Mouse (Mus musculus): ENCODE data around the gene Asic2. TPM values are rescaled to one million over a fixed set of nuclear protein-coding genes. Genes with fewer than 3 reads are reported as not detected.

Gene Asic2
- polyA plus RNA-seq, 1 experiment from 2014 or later: 0.35 TPM

DNA sequence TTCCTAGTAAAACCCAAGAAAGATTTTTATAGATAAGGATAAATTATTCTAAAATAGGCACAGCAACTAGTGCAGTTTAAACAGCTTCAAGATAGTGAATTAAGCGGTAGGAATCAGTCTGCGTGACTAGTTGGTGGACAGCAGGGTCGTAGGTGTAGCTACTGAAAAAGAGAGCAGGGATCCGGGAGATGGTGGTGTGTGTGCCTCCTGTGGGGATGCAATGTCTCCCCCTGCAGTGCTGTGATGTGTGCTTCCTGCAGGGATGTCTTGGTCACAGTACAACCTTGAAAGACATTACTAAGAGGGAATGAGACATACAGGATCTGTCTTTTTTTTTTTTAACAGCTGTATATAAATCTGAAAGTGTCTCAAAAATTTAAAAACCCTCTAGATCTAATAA, 456.9 kb downstream of the Asic2 start:
- H3K27me3 ChIP-seq: no peaks in the 10 kb centered on the region
- no peak overlapping the region for H3K4me3 ChIP-seq (replicated peaks)
- no peak overlapping the region for H3K4me2 ChIP-seq (replicated peaks)
- ATAC-seq (ENCODE audit: insufficient number of reproducible peaks, low FRiP score, low TSS enrichment, low read depth): no peak
- 54% methylated on average over 4 of the region's 4 CpGs for WGBS
- no peak overlapping the region for H3K27ac ChIP-seq (replicated peaks)
- H3K9me3 ChIP-seq (replicated peaks): no peaks in the 10 kb centered on the region
- H3K4me1 ChIP-seq: peaks cover 12% of the 10 kb centered on the region
- H3K9ac ChIP-seq: no peak overlapping the region
- H3K36me3 ChIP-seq: no peaks in the 10 kb centered on the region

GRCm38 (mm10) chr11:81508385-81509233, 459.6 kb downstream of the Asic2 start:
- H3K9me3 ChIP-seq (replicated peaks): no peaks in the 10 kb centered on the region
- no peaks in the 10 kb centered on the region for H3K27me3 ChIP-seq
- H3K9ac ChIP-seq: no peak overlapping the region
- no peaks in the 10 kb centered on the region for H3K36me3 ChIP-seq
- 20% methylated on average over 8 of the region's 8 CpGs for WGBS
- H3K27ac ChIP-seq (replicated peaks): no peak overlapping the region
- H3K4me1 ChIP-seq: peaks cover 5% of the 10 kb centered on the region
- no peak for ATAC-seq (ENCODE audit: insufficient number of reproducible peaks, low FRiP score, low TSS enrichment, low read depth)
- H3K4me3 ChIP-seq (replicated peaks): no peak overlapping the region
- no peak overlapping the region for H3K4me2 ChIP-seq (replicated peaks)

GRCm38 (mm10) chr11:81504791-81505430, 463.3 kb downstream of the Asic2 start:
- Histone ChIP-seq H3K27ac (replicated peaks) (no peak overlapping the region), H3K4me1 (peaks cover 5% of the 10 kb centered on the region), H3K36me3 (no peaks in the 10 kb centered on the region), H3K9ac (no peak overlapping the region), H3K27me3 (no peaks in the 10 kb centered on the region), H3K9me3 (replicated peaks) (no peaks in the 10 kb centered on the region), H3K4me2 (replicated peaks) (no peak overlapping the region), H3K4me3 (replicated peaks) (no peak overlapping the region)
- no peak for ATAC-seq (ENCODE audit: insufficient number of reproducible peaks, low FRiP score, low TSS enrichment, low read depth)
- 74% methylated on average over 8 of the region's 8 CpGs for WGBS

- no peaks in the 10 kb centered on the region for H3K27me3 ChIP-seq
- no peaks in the 10 kb centered on the region for H3K9me3 ChIP-seq (replicated peaks)
- H3K4me3 ChIP-seq (replicated peaks): no peak overlapping the region
- H3K4me1 ChIP-seq: 0 out of 2 replicates have a peak, but pooled peaks cover 9% of the 10 kb centered on the region
- H3K27ac ChIP-seq (replicated peaks): no peak overlapping the region
- ATAC-seq (ENCODE audit: insufficient number of reproducible peaks, low FRiP score, low TSS enrichment, low read depth): no peak
- 28% methylated on average over 14 of the region's 14 CpGs for WGBS
- H3K4me2 ChIP-seq (replicated peaks): no peak overlapping the region
- no peaks in the 10 kb centered on the region for H3K36me3 ChIP-seq
- no peak overlapping the region for H3K9ac ChIP-seq
Observed at GRCm38 (mm10) chr11:81501473-81502246, 466.6 kb downstream of the Asic2 start.

GRCm38 (mm10) chr11:81498990-81499389, 469.3 kb downstream of the Asic2 start:
- Histone ChIP-seq H3K9me3 (replicated peaks) (no peaks in the 10 kb centered on the region), H3K27ac (replicated peaks) (no peak overlapping the region), H3K4me3 (replicated peaks) (no peak overlapping the region), H3K9ac (no peak overlapping the region), H3K4me2 (replicated peaks) (no peak overlapping the region), H3K36me3 (no peaks in the 10 kb centered on the region), H3K4me1 (0 out of 2 replicates have a peak, but pooled peaks cover 9% of the 10 kb centered on the region), H3K27me3 (no peaks in the 10 kb centered on the region)
- 46% methylated on average over 1 of the region's 1 CpGs for WGBS
- ATAC-seq (ENCODE audit: insufficient number of reproducible peaks, low FRiP score, low TSS enrichment, low read depth): no peak; the same call in 1 of the 2 replicates

GRCm38 (mm10) chr11:81497652-81498391, 470.4 kb downstream of the Asic2 start:
- Histone ChIP-seq H3K4me2 (replicated peaks) (no peak overlapping the region), H3K4me1 (0 out of 2 replicates have a peak, but pooled peaks cover 9% of the 10 kb centered on the region), H3K4me3 (replicated peaks) (no peak overlapping the region), H3K27me3 (no peaks in the 10 kb centered on the region), H3K27ac (replicated peaks) (no peak overlapping the region), H3K36me3 (no peaks in the 10 kb centered on the region), H3K9me3 (replicated peaks) (no peaks in the 10 kb centered on the region), H3K9ac (no peak overlapping the region)
- ATAC-seq (ENCODE audit: insufficient number of reproducible peaks, low FRiP score, low TSS enrichment, low read depth): no peak
- WGBS: 41% methylated on average over 9 of the region's 9 CpGs

- Histone ChIP-seq H3K9ac (no peak overlapping the region), H3K9me3 (replicated peaks) (no peaks in the 10 kb centered on the region), H3K27ac (replicated peaks) (no peak overlapping the region), H3K27me3 (no peaks in the 10 kb centered on the region), H3K4me2 (replicated peaks) (no peak overlapping the region), H3K36me3 (no peaks in the 10 kb centered on the region), H3K4me3 (replicated peaks) (no peak overlapping the region), H3K4me1 (0 out of 2 replicates have a peak, but pooled peaks cover 9% of the 10 kb centered on the region)
- WGBS: 27% methylated on average over 1 of the region's 1 CpGs
- ATAC-seq (ENCODE audit: insufficient number of reproducible peaks, low FRiP score, low TSS enrichment, low read depth): no peak
Observed at GRCm38 (mm10) chr11:81496446-81496845, 471.8 kb downstream of the Asic2 start.

GRCm38 (mm10) chr11:81492351-81492750, 475.9 kb downstream of the Asic2 start:
- Histone ChIP-seq H3K9me3 (replicated peaks) (no peaks in the 10 kb centered on the region), H3K27me3 (no peaks in the 10 kb centered on the region), H3K4me3 (replicated peaks) (no peak overlapping the region), H3K27ac (replicated peaks) (no peak overlapping the region), H3K4me2 (replicated peaks) (no peak overlapping the region), H3K36me3 (no peaks in the 10 kb centered on the region), H3K4me1 (0 out of 2 replicates have a peak, but pooled peaks cover 5% of the 10 kb centered on the region), H3K9ac (no peak overlapping the region)
- no peak for ATAC-seq (ENCODE audit: insufficient number of reproducible peaks, low FRiP score, low TSS enrichment, low read depth)
- WGBS: 83% methylated on average over 5 of the region's 5 CpGs

DNA sequence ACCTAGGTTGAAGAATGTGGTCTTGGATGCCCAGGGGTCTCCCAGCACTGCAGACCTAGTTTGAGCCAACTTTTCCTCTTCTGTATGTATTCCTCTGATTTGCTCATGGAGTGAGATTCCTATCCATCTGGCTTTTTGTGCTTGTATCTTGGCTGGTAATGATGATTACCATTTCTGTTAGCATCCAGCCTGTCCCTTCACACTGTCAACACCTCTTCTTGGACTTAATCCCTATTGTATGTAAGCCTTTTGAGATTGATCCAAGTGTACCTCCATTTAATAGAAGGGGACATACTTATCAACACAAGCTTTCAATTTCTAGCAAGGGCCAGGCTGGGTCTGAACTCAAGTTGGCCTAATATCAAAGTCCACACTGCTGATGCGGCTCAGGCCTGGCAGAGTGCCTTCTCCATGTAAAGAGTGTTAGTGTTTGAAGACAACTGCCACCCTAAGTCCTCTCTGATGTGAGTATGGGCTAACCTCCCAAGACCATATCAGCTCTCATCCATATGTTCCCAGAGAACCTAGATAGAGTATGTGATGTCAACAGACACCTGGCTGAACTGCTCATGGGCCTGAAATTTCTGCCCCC, 479.0 kb downstream of the Asic2 start:
- no peak for ATAC-seq (ENCODE audit: insufficient number of reproducible peaks, low FRiP score, low TSS enrichment, low read depth)
- 81% methylated on average over 1 of the region's 1 CpGs for WGBS
- Histone ChIP-seq H3K4me2 (replicated peaks) (no peak overlapping the region), H3K36me3 (no peaks in the 10 kb centered on the region), H3K27ac (replicated peaks) (no peak overlapping the region), H3K9ac (no peak overlapping the region), H3K9me3 (replicated peaks) (no peaks in the 10 kb centered on the region), H3K4me1 (no peaks in the 10 kb centered on the region), H3K27me3 (no peaks in the 10 kb centered on the region), H3K4me3 (replicated peaks) (no peak overlapping the region)

DNA sequence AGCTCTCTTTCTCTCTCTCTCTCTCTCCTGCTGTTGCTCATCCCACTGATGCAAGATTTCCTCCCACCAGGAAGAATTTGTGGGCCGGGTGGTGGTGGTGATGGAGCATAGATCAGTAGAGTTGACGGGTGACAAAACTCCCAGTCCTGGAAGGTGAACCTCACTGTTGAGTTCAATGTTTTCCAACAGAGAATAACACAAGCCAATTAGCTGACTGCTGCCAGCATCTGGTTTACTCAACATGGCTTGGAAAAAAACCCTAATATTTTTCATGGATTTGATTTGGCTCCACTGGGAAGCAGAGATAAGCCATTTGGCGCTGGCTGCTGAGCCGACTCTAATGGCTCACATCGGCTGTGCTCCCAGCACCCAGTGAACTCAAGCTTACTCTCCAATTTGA, 479.6 kb downstream of the Asic2 start:
- 80% methylated on average over 5 of the region's 5 CpGs for WGBS
- no peaks in the 10 kb centered on the region for H3K36me3 ChIP-seq
- no peak overlapping the region for H3K4me2 ChIP-seq (replicated peaks)
- no peaks in the 10 kb centered on the region for H3K9me3 ChIP-seq (replicated peaks)
- no peak for ATAC-seq (ENCODE audit: insufficient number of reproducible peaks, low FRiP score, low TSS enrichment, low read depth)
- no peak overlapping the region for H3K4me3 ChIP-seq (replicated peaks)
- H3K9ac ChIP-seq: no peak overlapping the region
- no peak overlapping the region for H3K27ac ChIP-seq (replicated peaks)
- H3K27me3 ChIP-seq: no peaks in the 10 kb centered on the region
- H3K4me1 ChIP-seq: no peaks in the 10 kb centered on the region
